Comparison of ENCODE assay signal across 15 mouse cellular contexts in genomic region chr9:62518572-62518971, GRCm38 (mm10). TPM values are rescaled to one million over a fixed set of nuclear protein-coding genes. Genes with fewer than 3 reads are reported as not detected.
A peak's percentile ranks its signal among the peaks of the same experiment; 100 is the strongest.
DNase-seq lines count a peak whose midpoint lies in the region; ATAC-seq lines count a peak whose summit lies in the region.
"Had no signal": no experiment of that assay in that cellular context is flagged by ENCODE, and none has a peak within 500 bp of the region (broad histone marks: within the 10 kb centered on the region; RNA-seq: fewer than 3 reads in every experiment).

No protein-coding gene starts in this region.

- H3K9ac ChIP-seq in forebrain, embryonic 14.5 days (ENCODE audit: low read length): no peak overlapping the region
- H3K9ac ChIP-seq in midbrain, embryonic 11.5 days (ENCODE audit: low read length): no peak overlapping the region
- H3K9ac ChIP-seq: embryonic facial prominence, embryonic 12.5 days had no signal

- DNase-seq in left cerebral cortex, postnatal 4 days: peak; percentile 54
- no peak for DNase-seq in left cerebral cortex, postnatal 25 days (ENCODE audit: low spot score in 2 of 2)
- peak; percentile 64 for DNase-seq in forebrain, embryonic 14.5 days (ENCODE audit: low spot score)
- DNase-seq in midbrain, embryonic 11.5 days (ENCODE audit: low spot score, missing footprints): no peak
- DNase-seq in retina, postnatal 1 day: peak; percentile 79
- DNase-seq in kidney, postnatal 10 days: no peak
- DNase-seq: gastrocnemius, postnatal 25 days; heart, postnatal 4 days; kidney, adult 2 months; right cerebral cortex, postnatal 14 days; thymus, adult 18-20 months had no signal

- no peaks in the 10 kb centered on the region for H3K9me3 ChIP-seq in forebrain, embryonic 14.5 days (replicated peaks; ENCODE audit: control insufficient read depth, low read length)
- H3K9me3 ChIP-seq in midbrain, embryonic 11.5 days (ENCODE audit: control insufficient read depth, low read length): no peaks in the 10 kb centered on the region
- H3K9me3 ChIP-seq: embryonic facial prominence, embryonic 12.5 days had no signal

- 6% methylated on average over 4 of the region's 4 CpGs for WGBS in forebrain, embryonic 14.5 days
- 15% methylated on average over 4 of the region's 4 CpGs for WGBS in midbrain, embryonic 11.5 days

- no peaks in the 10 kb centered on the region for H3K27me3 ChIP-seq in forebrain, embryonic 14.5 days (replicated peaks; ENCODE audit: control insufficient read depth, insufficient read depth, low read length)
- no peaks in the 10 kb centered on the region for H3K27me3 ChIP-seq in midbrain, embryonic 11.5 days (ENCODE audit: control insufficient read depth, insufficient read depth, low read length)
- H3K27me3 ChIP-seq: embryonic facial prominence, embryonic 12.5 days had no signal

- H3K4me2 ChIP-seq in forebrain, embryonic 14.5 days (ENCODE audit: low read length): no peak overlapping the region
- H3K4me2 ChIP-seq in midbrain, embryonic 11.5 days: no peak overlapping the region
- H3K4me2 ChIP-seq: embryonic facial prominence, embryonic 12.5 days; heart, embryonic 11.5 days had no signal

- peaks cover 61% of the 10 kb centered on the region for H3K4me1 ChIP-seq in forebrain, embryonic 14.5 days (ENCODE audit: control insufficient read depth, insufficient read depth, low read length)
- H3K4me1 ChIP-seq in midbrain, embryonic 11.5 days (ENCODE audit: control insufficient read depth, insufficient read depth, low read length): peaks cover 37% of the 10 kb centered on the region

- intact Hi-C loops in left cerebral cortex, postnatal 4 days (cut with DNase I): no loop called here
- intact Hi-C loops in left cerebral cortex, postnatal 25 days (cut with DNase I): no loop called here

- no peak overlapping the region for H3K27ac ChIP-seq in forebrain, embryonic 14.5 days (ENCODE audit: low read depth, low read length)
- no peak overlapping the region; the same call in 1 of the 2 replicates for H3K27ac ChIP-seq in midbrain, embryonic 11.5 days (ENCODE audit: low read depth, low read length)
- H3K27ac ChIP-seq: embryonic facial prominence, embryonic 12.5 days had no signal

- H3K4me3 ChIP-seq in forebrain, embryonic 14.5 days (ENCODE audit: low read depth, low read length): no peak overlapping the region
- H3K4me3 ChIP-seq in midbrain, embryonic 11.5 days (ENCODE audit: low read depth, low read length): no peak overlapping the region
- H3K4me3 ChIP-seq: embryonic facial prominence, embryonic 12.5 days had no signal

- peak; percentile 18; the same call in 1 of the 2 replicates for ATAC-seq in forebrain, embryonic 14.5 days
- peak; percentile 33; the same call in 1 of the 2 replicates for ATAC-seq in midbrain, embryonic 11.5 days (ENCODE audit: low FRiP score)
- ATAC-seq in CD4-positive, CD25-positive, alpha-beta regulatory T cell, adult 4 months: no peak
- ATAC-seq: lung, postnatal 0 days had no signal

- H3K36me3 ChIP-seq in forebrain, embryonic 14.5 days (ENCODE audit: control insufficient read depth, insufficient read depth, low read length): no peaks in the 10 kb centered on the region
- H3K36me3 ChIP-seq in midbrain, embryonic 11.5 days (ENCODE audit: control insufficient read depth, insufficient read depth, low read length): no peaks in the 10 kb centered on the region
- H3K36me3 ChIP-seq: embryonic facial prominence, embryonic 12.5 days had no signal

RNA-seq across cellular contexts. Expression of gene Coro2b, which starts 18.3 kb away (rescaled TPM):
- total RNA-seq in left cerebral cortex, postnatal 4 days (2021): 10 to 100 TPM; 91.2 to 95.5 TPM
- 100 to 1,000 TPM; 183 to 184 TPM for total RNA-seq in left cerebral cortex, postnatal 25 days (2021)
- 29.0 and 33.2 TPM in 2 replicates for polyA plus RNA-seq in forebrain, embryonic 14.5 days (2014; fragmentation: Nextera tagmentation; extraction: Ambion mirVana)
- 15.3 and 15.7 TPM in 2 replicates for polyA plus RNA-seq in midbrain, embryonic 11.5 days (2014; fragmentation: Nextera tagmentation; extraction: Ambion mirVana)
- polyA plus RNA-seq in CD4-positive, CD25-positive, alpha-beta regulatory T cell, adult 4 months (2017; shearing (Covaris generic)): 1 to 10 TPM; 2.7 to 3.6 TPM

Comparison
In these comparisons a context has a peak if more than half of its experiments do, and no peak if none do; other contexts are left out.
1. DNase-seq: peak in left cerebral cortex, postnatal 4 days (single experiment), forebrain, embryonic 14.5 days (single experiment) and retina, postnatal 1 day (single experiment); none in left cerebral cortex, postnatal 25 days (0 of 2), midbrain, embryonic 11.5 days (single experiment) and kidney, postnatal 10 days (single experiment).